Mouse (Mus musculus): ENCODE measurements around the gene Tor1aip2. TPM values are rescaled to one million over a fixed set of nuclear protein-coding genes. Genes with fewer than 3 reads are reported as not detected.
A peak's percentile ranks its signal among the peaks of the same experiment; 100 is the strongest.
"Not testable (repeated sequence)": the region's sequence is repeated elsewhere in the genome, so short reads cannot be mapped to it uniquely, and the experiment has no call there.

The Tor1aip2 gene
- total RNA-seq, 2 experiments from 2014 or later: 48.4 to 55.1 TPM

GRCm38 (mm10) chr1:156027849-156028248 is 7.4 kb upstream of the Tor1aip2 start:
- no peak for DNase-seq (ENCODE audit: low spot score in 2 of 2)
- Histone ChIP-seq H3K4me3 (no peak overlapping the region), H3K27ac (no peak overlapping the region)
- TF ChIP-seq CTCF (conservative IDR thresholded peaks at IDR 0.05): no peak

DNA sequence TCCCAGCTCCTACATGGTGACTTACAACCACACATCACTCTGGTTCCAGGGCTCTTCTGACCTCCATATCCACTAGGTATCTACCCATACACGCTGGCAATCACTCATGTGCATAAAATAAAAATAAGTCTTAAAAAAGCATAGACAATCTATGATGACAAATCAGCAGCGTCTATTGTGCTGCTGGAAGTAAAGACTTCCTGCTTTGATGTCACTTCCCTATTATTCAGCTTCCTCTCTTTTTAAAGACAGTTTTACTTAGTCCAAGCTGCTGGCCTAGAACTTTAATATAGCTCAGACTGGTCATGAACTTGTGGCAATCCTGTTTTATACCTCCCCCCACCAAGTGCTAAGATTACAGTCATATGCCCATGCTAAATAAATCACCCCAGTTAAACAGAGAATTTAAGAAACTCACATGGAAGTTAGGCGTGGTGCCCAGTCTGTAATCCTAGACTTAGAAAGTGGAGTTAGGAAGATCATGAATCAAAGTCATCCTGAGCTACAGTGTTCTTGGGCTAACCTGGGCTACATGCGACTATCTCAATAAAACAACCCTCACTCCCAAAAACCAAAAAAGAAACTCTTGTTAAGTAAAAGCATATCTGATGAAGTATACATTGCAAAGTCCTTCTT is 6.7 kb upstream of the Tor1aip2 start:
- DNase-seq (ENCODE audit: low spot score in 2 of 2): no peak
- no peak overlapping the region for H3K27ac ChIP-seq
- no peak overlapping the region for H3K4me3 ChIP-seq
- TF ChIP-seq CTCF (conservative IDR thresholded peaks at IDR 0.05): no peak

DNA sequence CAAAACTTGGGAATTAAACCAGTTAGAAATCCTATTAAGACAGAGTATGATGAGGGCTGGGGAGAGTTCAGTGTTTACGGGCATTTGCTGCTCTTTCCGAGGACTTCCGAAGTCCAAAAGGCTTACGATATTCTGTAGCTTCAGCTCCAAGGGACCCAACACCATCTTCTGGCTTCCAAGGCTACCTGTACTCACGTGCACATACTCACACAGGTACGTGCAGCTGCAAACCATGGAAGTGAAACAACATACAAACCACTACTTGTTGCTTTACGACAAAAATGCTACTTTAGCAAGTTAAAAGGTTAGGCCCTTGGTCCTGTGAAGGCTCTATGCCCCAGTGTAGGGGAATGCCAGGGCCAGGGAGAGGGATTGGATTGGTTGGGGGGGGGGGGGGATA is 1.3 kb upstream of the Tor1aip2 start:
- no peak overlapping the region for H3K4me3 ChIP-seq
- DNase-seq (ENCODE audit: low spot score in 2 of 2): no peak
- no peak overlapping the region for H3K27ac ChIP-seq
- no peak for TF ChIP-seq CTCF (conservative IDR thresholded peaks at IDR 0.05)

DNA sequence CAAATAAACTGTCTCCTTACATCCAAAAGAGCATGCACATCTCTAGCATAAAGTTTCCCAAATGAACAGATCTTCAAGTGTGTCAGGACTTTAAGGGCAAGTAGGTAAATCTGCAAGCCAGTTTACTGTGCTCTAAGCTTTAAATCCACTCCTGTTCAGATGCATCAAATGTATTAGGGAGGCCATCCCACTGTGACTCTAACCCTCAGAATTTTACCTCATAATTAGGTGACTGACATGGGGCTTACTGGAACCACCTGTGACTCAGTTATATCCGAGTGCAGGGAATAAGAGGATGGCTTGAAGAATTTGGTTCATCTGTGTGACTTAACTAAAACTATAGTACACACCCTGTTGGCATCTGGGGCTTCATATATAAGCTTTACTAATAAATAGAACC is 542 bp upstream of the Tor1aip2 start:
- DNase-seq (ENCODE audit: low spot score in 2 of 2): no peak
- TF ChIP-seq CTCF (conservative IDR thresholded peaks at IDR 0.05): no peak
- peak overlapping the region; percentile 96 for H3K4me3 ChIP-seq
- H3K27ac ChIP-seq: peak overlapping the region; percentile 99; the same call in 1 of the 2 replicates

GRCm38 (mm10) chr1:156035930-156036737 is 931 bp downstream of the Tor1aip2 start, which contains the start of gene Tor1aip1:
Gene Tor1aip1 (minus strand): TSS chr1:156036480.
- DNase-seq (ENCODE audit: low spot score in 2 of 2): peak; percentile 97 to 98
- H3K4me3 ChIP-seq: peak within 1 kb of the TSS; percentile 96
- peak; percentile 91 for TF ChIP-seq CTCF (conservative IDR thresholded peaks at IDR 0.05)

DNA sequence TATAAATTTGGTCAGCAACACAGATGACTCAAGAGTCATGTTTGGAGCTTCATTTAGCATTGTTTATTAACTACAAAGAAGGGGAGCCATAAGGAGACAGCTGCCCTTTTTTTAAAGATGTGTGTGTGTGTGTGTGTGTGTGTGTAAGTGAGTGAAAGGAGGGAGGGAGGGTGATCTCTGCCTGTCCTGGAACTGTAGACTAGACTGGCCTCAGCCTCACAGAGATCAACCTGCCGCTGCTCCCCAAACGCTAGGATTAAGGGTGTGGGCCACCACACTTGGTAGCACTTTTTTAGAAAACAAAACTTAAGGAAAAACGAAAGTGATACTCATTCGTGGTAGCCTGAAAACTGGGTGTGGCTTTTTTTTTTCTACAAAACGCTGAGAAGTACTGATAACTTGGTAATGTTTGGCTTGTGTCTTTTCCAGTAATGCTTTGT is 2.0 kb downstream of the Tor1aip2 start:
- no peak for DNase-seq (ENCODE audit: low spot score in 2 of 2)
- peak overlapping the region; percentile 99 for H3K27ac ChIP-seq
- no peak for TF ChIP-seq CTCF (conservative IDR thresholded peaks at IDR 0.05)
- peak overlapping the region; percentile 96 for H3K4me3 ChIP-seq

More at GRCm38 (mm10) chr1:156035930-156036737, 931 bp downstream of the Tor1aip2 start, which contains the start of gene Tor1aip1:
- H3K27ac ChIP-seq: peak within 1 kb of the TSS; percentile 99

DNA sequence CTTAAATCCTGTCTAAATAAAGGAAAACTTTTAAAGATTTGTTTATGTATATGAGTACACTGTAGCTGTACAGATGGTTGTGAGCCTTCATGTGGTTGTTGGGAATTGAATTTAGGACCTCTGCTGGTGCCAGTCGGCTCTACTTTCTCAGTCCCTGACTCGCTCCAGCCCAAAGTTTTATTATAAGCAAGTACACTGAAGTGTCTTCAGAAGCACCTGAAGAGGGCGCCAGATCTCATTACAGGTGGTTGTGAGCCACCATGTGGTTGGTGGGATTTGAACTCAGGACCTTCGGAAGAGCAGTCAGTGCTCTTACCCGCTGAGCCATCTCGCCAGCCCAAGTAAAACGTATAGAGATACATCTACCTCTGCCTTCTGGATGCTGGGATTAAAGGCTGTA is 4.8 kb downstream of the Tor1aip2 start:
- DNase-seq (ENCODE audit: low spot score in 2 of 2); H3K4me3 ChIP-seq: not testable (repeated sequence)
- TF ChIP-seq CTCF (conservative IDR thresholded peaks at IDR 0.05): peak; percentile 54
- peak overlapping the region; percentile 88; the same call in 1 of the 2 replicates for H3K27ac ChIP-seq

DNA sequence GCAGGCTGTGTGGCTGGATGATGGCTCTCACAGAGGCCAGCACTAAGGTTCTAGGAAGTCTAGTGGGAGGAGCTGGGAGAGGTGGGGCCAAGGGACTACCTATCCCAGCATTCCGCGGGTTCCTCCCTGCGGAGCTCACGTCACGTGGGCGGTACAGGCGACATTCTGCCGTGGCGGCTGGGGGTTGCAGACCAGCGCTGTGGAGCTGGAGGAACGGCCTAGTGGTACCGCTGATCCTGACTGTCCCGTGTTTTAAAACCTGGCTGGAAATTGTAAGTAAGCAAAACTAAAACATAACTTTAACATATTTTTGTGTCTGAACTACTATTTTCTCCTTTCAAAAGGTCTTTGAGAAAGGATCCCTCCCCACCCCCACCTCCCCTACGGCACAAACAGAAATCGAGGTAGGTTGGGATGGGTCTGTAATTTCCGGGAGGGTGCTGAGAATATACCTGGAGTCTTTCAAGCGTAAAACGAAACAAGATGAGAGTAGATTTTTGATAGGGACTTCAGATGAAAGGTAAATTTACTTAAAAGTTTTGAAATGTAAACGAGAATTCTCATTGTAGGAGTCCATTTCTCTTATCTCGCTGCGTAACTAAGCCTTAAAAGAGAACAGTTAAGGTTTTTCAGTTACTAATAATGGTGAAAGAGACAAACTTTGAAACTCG is 5.7 kb downstream of the Tor1aip2 start:
- Histone ChIP-seq H3K4me3 (peak overlapping the region; percentile 66), H3K27ac (peak overlapping the region; percentile 88)
- peak; percentile 90 to 91 for DNase-seq (ENCODE audit: low spot score in 2 of 2)
- peak; percentile 20 for TF ChIP-seq CTCF (conservative IDR thresholded peaks at IDR 0.05)

DNA sequence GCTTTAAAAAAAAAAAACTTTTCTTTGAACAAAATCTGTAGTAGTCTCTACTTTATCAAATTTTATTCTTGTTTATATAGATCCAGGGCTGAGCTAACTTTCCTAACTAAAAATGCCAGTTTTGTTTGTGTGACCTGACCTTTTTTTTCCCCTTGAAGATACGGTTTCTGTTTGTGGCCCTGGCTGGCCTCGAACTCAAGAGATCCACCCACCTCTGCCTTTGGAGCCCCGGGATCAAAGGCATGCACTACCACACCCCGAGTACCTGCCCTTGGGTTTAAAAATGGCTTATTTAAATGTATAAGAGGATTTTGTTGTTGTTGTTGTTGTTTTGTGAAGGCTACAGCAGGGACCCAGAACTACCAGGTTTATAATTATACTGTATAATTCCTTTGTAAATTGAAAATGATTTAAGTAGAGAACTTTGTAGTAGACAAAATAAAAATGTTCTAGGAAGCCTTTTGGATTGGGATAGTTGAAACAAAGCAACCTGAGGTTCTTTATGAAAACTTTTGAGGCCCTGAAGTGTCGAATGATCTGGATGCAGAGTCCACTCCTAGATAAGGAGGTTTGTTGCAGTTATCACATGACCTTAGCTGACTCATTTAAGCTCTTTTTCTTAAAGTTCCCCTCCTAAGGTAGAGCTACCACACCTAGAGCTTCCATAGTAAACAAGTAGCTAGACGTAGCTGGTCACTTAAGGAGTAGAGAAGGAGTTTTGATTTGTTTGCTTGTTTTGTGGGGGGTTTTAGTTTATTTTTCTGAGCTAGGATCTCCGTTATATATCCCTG is 6.4 kb downstream of the Tor1aip2 start:
- no peak for DNase-seq (ENCODE audit: low spot score in 2 of 2)

GRCm38 (mm10) chr1:156042481-156042880 is 7.3 kb downstream of the Tor1aip2 start:
- no peak for DNase-seq (ENCODE audit: low spot score in 2 of 2)
- no peak for TF ChIP-seq CTCF (conservative IDR thresholded peaks at IDR 0.05)
- peak overlapping the region; percentile 20 for H3K4me3 ChIP-seq
- H3K27ac ChIP-seq: no peak overlapping the region

More for the DNA sequence above, 6.4 kb downstream of the Tor1aip2 start:
- Histone ChIP-seq H3K4me3 (peak overlapping the region; percentile 66), H3K27ac (peak overlapping the region; percentile 88)
- no peak for TF ChIP-seq CTCF (conservative IDR thresholded peaks at IDR 0.05)

DNA sequence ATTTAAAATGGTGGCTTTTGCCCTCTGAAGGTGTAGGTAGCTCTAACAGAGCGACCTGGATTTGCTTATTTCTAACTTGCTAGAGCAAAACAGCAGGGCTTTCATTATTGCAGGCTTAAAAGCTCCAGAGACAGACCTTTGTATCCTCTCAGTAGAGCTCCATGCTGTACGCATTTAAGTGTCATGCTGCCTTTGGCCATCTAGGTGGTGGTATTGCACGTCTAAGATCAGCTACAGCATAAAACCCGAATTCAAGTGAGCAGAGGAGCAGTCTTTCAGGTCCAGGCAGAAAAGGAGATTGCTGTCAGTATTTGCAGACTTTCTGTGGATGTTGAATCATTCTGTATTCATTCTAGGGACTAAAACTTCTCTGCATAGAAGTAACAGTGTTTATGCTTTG is 7.8 kb downstream of the Tor1aip2 start:
- Histone ChIP-seq H3K4me3 (peak overlapping the region; percentile 20; the same call in 1 of the 2 replicates), H3K27ac (no peak overlapping the region)
- peak; percentile 27 to 46 for DNase-seq (ENCODE audit: low spot score in 2 of 2)
- peak; percentile 82 for TF ChIP-seq CTCF (conservative IDR thresholded peaks at IDR 0.05)

GRCm38 (mm10) chr1:156044211-156044611 is 9.0 kb downstream of the Tor1aip2 start:
- TF ChIP-seq CTCF (conservative IDR thresholded peaks at IDR 0.05): no peak
- no peak overlapping the region for H3K4me3 ChIP-seq
- H3K27ac ChIP-seq: no peak overlapping the region
- DNase-seq (ENCODE audit: low spot score in 2 of 2): no peak
